Mouse (Mus musculus) cerebellum, postnatal 25 days (tissue): ENCODE data around the gene Slc39a11.

ENCODE experiments used
- DNase-seq, 2 experiments: peaks; one replicate each; pipeline ENCODE4 v3.0.0; 2021; ENCODE audit warnings: mixed read lengths in 2 of 2

Slc39a11 gene

GRCm38 (mm10) chr11:113221267-113222195, 428.3 kb downstream of the Slc39a11 start:
- DNase-seq = no peak

GRCm38 (mm10) chr11:113220649-113221048, 429.2 kb downstream of the Slc39a11 start:
- DNase-seq = no peak

- DNase-seq = peak; percentile 41 to 69
Observed at GRCm38 (mm10) chr11:113214741-113215140, 435.1 kb downstream of the Slc39a11 start.

- no peak for DNase-seq
Observed at GRCm38 (mm10) chr11:113212390-113213025, 437.4 kb downstream of the Slc39a11 start.

- DNase-seq = peak; percentile 30 to 38
Observed at GRCm38 (mm10) chr11:113209220-113209878, 440.5 kb downstream of the Slc39a11 start.

GRCm38 (mm10) chr11:113208521-113209072, 441.3 kb downstream of the Slc39a11 start:
- DNase-seq = no peak

- DNase-seq = no peak
Observed at GRCm38 (mm10) chr11:113207966-113208365, 441.9 kb downstream of the Slc39a11 start.

GRCm38 (mm10) chr11:113206099-113206498, 443.8 kb downstream of the Slc39a11 start:
- no peak for DNase-seq

- no peak for DNase-seq
Observed at GRCm38 (mm10) chr11:113203008-113203407, 446.9 kb downstream of the Slc39a11 start.

- peak; percentile 89 to 90 for DNase-seq
Observed at GRCm38 (mm10) chr11:113201470-113201997, 448.3 kb downstream of the Slc39a11 start.

- DNase-seq = peak; percentile 49
Observed at GRCm38 (mm10) chr11:113200901-113201300, 449.0 kb downstream of the Slc39a11 start.

GRCm38 (mm10) chr11:113198586-113198985, 451.3 kb downstream of the Slc39a11 start:
- DNase-seq = no peak

- DNase-seq = no peak
Observed at GRCm38 (mm10) chr11:113197624-113198023, 452.3 kb downstream of the Slc39a11 start.

GRCm38 (mm10) chr11:113196234-113197007, 453.5 kb downstream of the Slc39a11 start:
- no peak for DNase-seq
